Mouse (Mus musculus) c-Kit-positive CD71-negative TER-119-negative erythroid progenitor cells, embryonic 14.5 days (primary cell): Measurements from ENCODE around the gene Tubb1.

ENCODE experiments used
- DNase-seq: peaks from one replicate; pipeline ENCODE4 v3.0.0-alpha.2; 2013; ENCODE audit warnings: low read depth

The Tubb1 gene

DNA sequence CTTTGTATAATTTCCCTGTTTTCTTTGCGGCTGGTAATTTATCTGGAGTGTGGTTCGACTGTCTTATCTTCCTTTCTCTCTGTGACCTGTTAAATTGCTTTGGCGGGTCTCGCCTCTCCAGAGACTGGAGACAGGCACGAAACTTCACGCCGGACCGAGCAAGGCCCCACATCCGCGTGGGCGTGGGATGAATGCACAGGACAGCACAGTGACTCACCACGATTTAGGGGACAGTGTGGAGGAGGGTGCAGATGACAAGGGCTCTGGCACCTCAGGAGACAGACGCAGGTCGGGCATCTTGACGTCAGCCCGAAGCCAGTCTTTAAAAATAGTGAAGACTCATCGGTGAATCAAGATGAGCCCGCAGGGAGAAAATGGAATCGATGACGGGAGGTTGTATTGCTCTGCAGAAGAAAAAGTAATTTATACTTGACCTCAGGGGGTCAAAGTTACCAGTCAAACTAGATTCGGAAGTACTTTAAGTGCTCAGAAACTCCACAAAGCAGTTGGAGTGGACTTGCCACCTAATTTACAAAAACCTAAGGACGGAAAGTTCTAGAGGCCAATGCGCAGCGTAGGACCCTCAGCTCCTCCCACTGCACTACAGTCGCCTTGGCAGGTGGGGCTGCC lies 52.5 kb downstream of the Tubb1 start:
- no peak for DNase-seq
